Mouse (Mus musculus): ENCODE measurements around the gene Zfp92.

Zfp92 gene

GRCm38 (mm10) chrX:73474340-73475165 lies 63.7 kb downstream of the Zfp92 start:
- ATAC-seq (ENCODE audit: low TSS enrichment), result no peak

DNA sequence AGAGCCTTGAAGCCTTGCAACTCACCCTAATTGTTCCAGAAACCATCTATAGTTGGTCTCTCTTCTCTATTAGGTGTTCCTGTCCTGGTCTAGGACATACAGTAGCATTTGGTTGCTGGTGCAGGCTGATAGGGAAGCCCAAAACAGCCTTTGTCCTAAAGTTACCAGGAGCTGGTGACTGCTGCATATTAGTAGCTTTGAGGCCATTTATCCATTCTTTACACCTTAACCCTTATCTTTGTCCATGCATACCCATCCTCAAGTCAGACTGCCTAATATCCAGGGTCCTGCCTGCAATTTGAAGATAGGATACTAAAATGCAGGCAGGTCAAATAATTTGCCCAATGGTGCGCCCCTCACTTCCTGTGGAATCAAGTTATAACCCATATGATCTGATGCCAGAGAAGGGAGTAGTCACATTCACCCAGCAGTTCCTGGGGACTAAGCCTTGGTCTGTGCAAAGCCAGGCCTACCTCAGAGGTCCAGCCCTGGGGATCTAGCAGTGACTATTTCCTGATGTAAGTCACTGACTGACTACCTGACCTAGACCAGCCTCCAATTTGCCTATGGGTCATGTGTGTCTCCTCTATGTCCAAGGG lies 64.9 kb downstream of the Zfp92 start:
- ATAC-seq (ENCODE audit: low TSS enrichment), result no peak

DNA sequence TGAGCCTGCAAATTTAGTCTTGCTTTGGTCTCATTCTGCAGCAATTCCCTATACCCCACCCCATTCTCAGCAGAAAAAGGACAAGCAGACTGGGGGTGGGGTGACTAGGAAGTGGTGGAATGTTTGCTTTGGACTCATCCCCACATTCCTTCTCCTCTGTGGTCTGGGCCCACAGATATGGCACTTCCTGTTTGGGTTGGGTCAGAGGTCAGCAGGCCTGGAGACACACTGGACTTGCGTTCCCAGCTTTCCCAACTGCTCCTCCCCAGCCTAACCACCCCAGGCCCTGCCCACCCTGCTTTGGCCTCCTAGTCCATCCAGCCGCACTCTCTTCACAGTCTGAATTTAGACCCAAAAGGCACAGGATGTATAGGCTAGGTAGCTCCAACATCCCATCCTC lies 65.7 kb downstream of the Zfp92 start:
- no peak for ATAC-seq (ENCODE audit: low TSS enrichment)

- ATAC-seq (ENCODE audit: low TSS enrichment), result no peak
These were observed 66.6 kb downstream of the Zfp92 start for GRCm38 (mm10) chrX:73477500-73477899.
